Mouse (Mus musculus) megakaryocyte, embryonic 14.5 days (primary cell): ENCODE measurements around the gene Tenm4.

Experiments
- FLI1 ChIP-seq: IDR thresholded peaks from 2 replicates; pipeline ENCODE4 v1.6.1; 2012; ENCODE audit warnings: low read length, inconsistent platforms, mixed read lengths
- GATA1 ChIP-seq: IDR thresholded peaks from 3 replicates; pipeline ENCODE4 v1.6.1; 2012; ENCODE audit warnings: mixed read lengths, low read length, inconsistent platforms, borderline replicate concordance

- TF ChIP-seq GATA1 (no peak), FLI1 (no peak)
Measured at GRCm38 (mm10) chr7:96492696-96493095, 321.6 kb downstream of the Tenm4 start.
